Mouse (Mus musculus) ES-E14 (cell line): Measurements from ENCODE around the gene Hist1h4f.

Experiments
- MAFK ChIP-seq: IDR thresholded peaks from 2 replicates; pipeline ENCODE4 v1.6.1; 2014; ENCODE audit warnings: mild to moderate bottlenecking, low read depth, low read length, inconsistent platforms; ENCODE audit not compliant: insufficient read depth
- ZC3H11A ChIP-seq: IDR thresholded peaks from 2 replicates; pipeline ENCODE4 v1.6.1; 2012; ENCODE audit warnings: low read depth, mild to moderate bottlenecking, inconsistent platforms, low read length, borderline replicate concordance
- ZNF384 ChIP-seq: IDR thresholded peaks from 2 replicates; pipeline ENCODE4 v1.6.1; 2012; ENCODE audit warnings: low read depth, low read length, inconsistent platforms

GRCm38 (mm10) chr13:23515826-23516620 is 35.4 kb downstream of the Hist1h4f start:
- no peak for TF ChIP-seq ZNF384
- TF ChIP-seq ZC3H11A: no peak
- TF ChIP-seq MAFK: no peak
